Mouse (Mus musculus) cerebellum, adult 2 months (tissue): ENCODE results near the gene B430306N03Rik.

Experiments
- CTCF ChIP-seq: fragments of 200-500 bp; IDR thresholded peaks from 2 replicates; pipeline ENCODE4 v1.5.1; 2011; ENCODE audit warnings: low read depth, mild to moderate bottlenecking, control low read depth, low read length, moderate library complexity, borderline replicate concordance; ENCODE audit not compliant: insufficient read depth
- POLR2A ChIP-seq: fragments of 200-500 bp; IDR thresholded peaks from 2 replicates; pipeline ENCODE4 v1.6.1; 2011; ENCODE audit warnings: low read length, control low read depth, borderline replicate concordance; ENCODE audit not compliant: insufficient read depth

DNA sequence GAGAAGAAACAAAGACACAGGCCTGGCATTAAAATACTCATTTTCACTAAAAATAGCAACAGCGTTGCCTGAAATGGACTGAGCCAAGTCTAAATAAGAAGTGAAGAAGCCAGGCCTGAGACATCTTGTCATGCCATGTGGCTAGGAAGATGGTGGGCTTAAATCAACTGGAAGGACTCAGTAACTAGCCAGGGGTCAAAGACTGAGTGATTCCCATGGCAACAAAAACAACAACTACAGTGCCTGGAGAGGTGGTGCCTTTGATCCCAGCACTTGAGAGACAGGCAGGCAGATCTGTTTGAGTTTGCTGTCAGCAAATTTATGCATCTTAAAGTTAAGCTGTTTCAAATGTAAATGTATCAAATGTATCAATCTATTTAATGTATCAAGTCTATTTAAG is 24.3 kb downstream of the B430306N03Rik start:
- TF ChIP-seq POLR2A (no peak), CTCF (no peak)
